9 mouse cellular contexts compared by ENCODE assay signal in genomic region chr7:31105061-31105768, GRCm38 (mm10). TPM values are rescaled to one million over a fixed set of nuclear protein-coding genes. Genes with fewer than 3 reads are reported as not detected.
DNase-seq lines count a peak whose midpoint lies in the region; TF ChIP-seq lines count a peak whose summit lies in the region.
"Had no signal": no experiment of that assay in that cellular context is flagged by ENCODE, and none has a peak within 500 bp of the region (broad histone marks: within the 10 kb centered on the region; RNA-seq: fewer than 3 reads in every experiment).

No protein-coding gene starts in this region.

- no peaks in the 10 kb centered on the region for H3K9me3 ChIP-seq in E14TG2a.4 (ENCODE audit: low read length)
- H3K9me3 ChIP-seq: limb, embryonic 13.5 days had no signal

- intact Hi-C loops in left cerebral cortex, postnatal 25 days (cut with DNase I): loop anchor here (1.0 kb wide), 1 partner anchor 18 kb away; no protein-coding TSS in a partner anchor

- peaks cover 13% of the 10 kb centered on the region for H3K4me1 ChIP-seq in E14TG2a.4 (replicated peaks; ENCODE audit: low read depth, low read length)
- H3K4me1 ChIP-seq: limb, embryonic 13.5 days had no signal

- peak in 1 of 2 experiments; percentile 60 for DNase-seq in layer of hippocampus, adult 2 months (ENCODE audit: low spot score in 2 of 2)
- DNase-seq in layer of hippocampus, postnatal 36 days: no peak
- peak; percentile 75 to 87 for DNase-seq in adrenal gland, postnatal 36 days
- DNase-seq in gastrocnemius, postnatal 4 days (ENCODE audit: low spot score in 2 of 2): peak; percentile 50 to 68
- DNase-seq in left cerebral cortex, postnatal 25 days (ENCODE audit: low spot score in 2 of 2): peak; percentile 64 to 92
- DNase-seq in right cerebral cortex, postnatal 4 days: peak; percentile 52
- DNase-seq in urinary bladder, postnatal 4 days (ENCODE audit: low spot score in 2 of 2): no peak

- H3K27me3 ChIP-seq in E14TG2a.4 (ENCODE audit: insufficient read depth, low read length): peaks cover 40% of the 10 kb centered on the region

- H3K36me3 ChIP-seq in E14TG2a.4 (ENCODE audit: insufficient read depth, low read length): no peaks in the 10 kb centered on the region
- H3K36me3 ChIP-seq: limb, embryonic 13.5 days had no signal

- peak; percentile 82 for TF ChIP-seq CTCF in layer of hippocampus, adult 2 months (conservative IDR thresholded peaks at IDR 0.05)
- TF ChIP-seq CTCF in E14TG2a.4 (conservative IDR thresholded peaks at IDR 0.05; ENCODE audit: low read length): peak; percentile 48

- no peak overlapping the region for H3K4me3 ChIP-seq in layer of hippocampus, adult 2 months
- H3K4me3 ChIP-seq in E14TG2a.4 (replicated peaks; ENCODE audit: low read length): no peak overlapping the region
- H3K4me3 ChIP-seq: limb, embryonic 13.5 days had no signal

- peak overlapping the region; percentile 43; the same call in 1 of the 2 replicates for H3K27ac ChIP-seq in layer of hippocampus, adult 2 months
- H3K27ac ChIP-seq: limb, embryonic 13.5 days had no signal

RNA-seq across cellular contexts. Expression of gene Hpn, which starts 9.9 kb away (rescaled TPM):
- total RNA-seq in layer of hippocampus, adult 2 months (2021): 1 to 10 TPM; 2.9 to 7.1 TPM
- total RNA-seq in layer of hippocampus, postnatal 36 days (2021): 1 to 10 TPM; 4.6 to 6.8 TPM
- under 1 TPM; 0.66 to 0.93 TPM for total RNA-seq in adrenal gland, postnatal 36 days (2021)
- total RNA-seq in gastrocnemius, postnatal 4 days (2021): 1 to 10 TPM; 3.9 to 4.2 TPM
- total RNA-seq in left cerebral cortex, postnatal 25 days (2021): 1 to 10 TPM; 3.0 to 4.2 TPM

RNA-seq across cellular contexts. Expression of gene Scn1b, which starts 21.6 kb away (rescaled TPM):
- total RNA-seq in layer of hippocampus, adult 2 months (2021): 100 to 1,000 TPM; 585 to 611 TPM
- total RNA-seq in layer of hippocampus, postnatal 36 days (2021): 100 to 1,000 TPM; 548 to 620 TPM
- total RNA-seq in adrenal gland, postnatal 36 days (2021): 10 to 100 TPM; 16.5 to 16.7 TPM
- 10 to 100 TPM; 90.6 to 98.1 TPM for total RNA-seq in gastrocnemius, postnatal 4 days (2021)
- 100 to 1,000 TPM; 616 to 649 TPM for total RNA-seq in left cerebral cortex, postnatal 25 days (2021)

RNA-seq across cellular contexts. Expression of gene Fxyd3, which starts 28.7 kb away (rescaled TPM):
- total RNA-seq in layer of hippocampus, adult 2 months (2021): 1 to 10 TPM in 1 of 2 experiments, not detected in 1; 1.7 TPM
- not detected for total RNA-seq in layer of hippocampus, postnatal 36 days (2021)
- total RNA-seq in adrenal gland, postnatal 36 days (2021): 1 to 10 TPM; 1.5 to 2.3 TPM
- total RNA-seq in gastrocnemius, postnatal 4 days (2021): 1 to 10 TPM; 2.7 to 4.9 TPM
- not detected for total RNA-seq in left cerebral cortex, postnatal 25 days (2021)

RNA-seq across cellular contexts. Expression of gene Lgi4, which starts 46.1 kb away (rescaled TPM):
- 10 to 100 TPM; 37.9 to 41.9 TPM for total RNA-seq in layer of hippocampus, adult 2 months (2021)
- total RNA-seq in layer of hippocampus, postnatal 36 days (2021): 10 to 100 TPM; 32.5 to 36.7 TPM
- 1 to 10 TPM; 2.7 to 5.4 TPM for total RNA-seq in adrenal gland, postnatal 36 days (2021)
- 1 to 10 TPM; 7.9 to 9.6 TPM for total RNA-seq in gastrocnemius, postnatal 4 days (2021)
- total RNA-seq in left cerebral cortex, postnatal 25 days (2021): 10 to 100 TPM; 24.2 to 24.9 TPM

RNA-seq across cellular contexts. Expression of gene Fxyd1, which starts 48.2 kb away (rescaled TPM):
- total RNA-seq in layer of hippocampus, adult 2 months (2021): 100 to 1,000 TPM in 1 of 2 experiments, 10 to 100 TPM in 1; 90.9 to 114 TPM
- total RNA-seq in layer of hippocampus, postnatal 36 days (2021): 100 to 1,000 TPM in 1 of 2 experiments, 10 to 100 TPM in 1; 85.4 to 102 TPM
- 100 to 1,000 TPM; 167 to 239 TPM for total RNA-seq in adrenal gland, postnatal 36 days (2021)
- total RNA-seq in gastrocnemius, postnatal 4 days (2021): 100 to 1,000 TPM; 587 to 732 TPM
- total RNA-seq in left cerebral cortex, postnatal 25 days (2021): 10 to 100 TPM; 79.9 to 81.6 TPM

Comparison
In these comparisons a context has a peak if more than half of its experiments do, and no peak if none do; other contexts are left out.
1. DNase-seq: peak in adrenal gland, postnatal 36 days (2 of 2), gastrocnemius, postnatal 4 days (2 of 2), left cerebral cortex, postnatal 25 days (2 of 2) and right cerebral cortex, postnatal 4 days (single experiment); none in layer of hippocampus, postnatal 36 days (0 of 2) and urinary bladder, postnatal 4 days (0 of 2).
2. RNA of gene Scn1b, which starts 21.6 kb away (total RNA-seq): 616 to 649 TPM in left cerebral cortex, postnatal 25 days, 548 to 620 TPM in layer of hippocampus, postnatal 36 days and 585 to 611 TPM in layer of hippocampus, adult 2 months; 90.6 to 98.1 TPM in gastrocnemius, postnatal 4 days and 16.5 to 16.7 TPM in adrenal gland, postnatal 36 days; every median in the first group is over 4 times any median in the second.